In genomic region chr19:4101466-4101865, GRCm38 (mm10) we compare ENCODE assay signal across 11 mouse cellular contexts. TPM values are rescaled to one million over a fixed set of nuclear protein-coding genes. Genes with fewer than 3 reads are reported as not detected.
DNase-seq lines count a peak whose midpoint lies in the region; ATAC-seq and TF ChIP-seq lines count a peak whose summit lies in the region.
"Had no signal": no experiment of that assay in that cellular context is flagged by ENCODE, and none has a peak within 500 bp of the region (broad histone marks: within the 10 kb centered on the region; RNA-seq: fewer than 3 reads in every experiment).

No protein-coding gene starts in this region.

- H3K9me3 ChIP-seq in heart, embryonic 15.5 days (replicated peaks) = no peaks in the 10 kb centered on the region
- no peaks in the 10 kb centered on the region for H3K9me3 ChIP-seq in hindbrain, embryonic 10.5 days
- no peaks in the 10 kb centered on the region for H3K9me3 ChIP-seq in midbrain, embryonic 12.5 days
- H3K9me3 ChIP-seq: stomach, embryonic 15.5 days had no signal

- 71% methylated on average over 6 of the region's 6 CpGs for WGBS in heart, embryonic 15.5 days
- WGBS in hindbrain, embryonic 10.5 days = 55% methylated on average over 6 of the region's 6 CpGs
- 41% methylated on average over 6 of the region's 6 CpGs for WGBS in midbrain, embryonic 12.5 days
- 92% methylated on average over 6 of the region's 6 CpGs for WGBS in kidney, adult 2 months

- H3K4me3 ChIP-seq in heart, embryonic 15.5 days = peak overlapping the region; percentile 66; the same call in 1 of the 2 replicates
- peak overlapping the region; percentile 87; the same call in 1 of the 2 replicates for H3K4me3 ChIP-seq in brown adipose tissue, adult 24 weeks (ENCODE audit: insufficient read depth, low read depth, low read length)
- peak overlapping the region; percentile 63 for H3K4me3 ChIP-seq in hindbrain, embryonic 10.5 days
- H3K4me3 ChIP-seq in midbrain, embryonic 12.5 days = peak overlapping the region; percentile 55
- no peak overlapping the region for H3K4me3 ChIP-seq in kidney, adult 2 months (ENCODE audit: insufficient read depth, low read depth, low read length)

- peaks cover 18% of the 10 kb centered on the region; the same call in 1 of the 2 replicates for H3K36me3 ChIP-seq in heart, embryonic 15.5 days
- no peaks in the 10 kb centered on the region for H3K36me3 ChIP-seq in hindbrain, embryonic 10.5 days
- H3K36me3 ChIP-seq in midbrain, embryonic 12.5 days = 0 out of 2 replicates have a peak, but pooled peaks cover 7% of the 10 kb centered on the region
- no peaks in the 10 kb centered on the region for H3K36me3 ChIP-seq in kidney, adult 2 months (ENCODE audit: control insufficient read depth, insufficient read depth, low read length)
- H3K36me3 ChIP-seq: stomach, embryonic 15.5 days had no signal

- H3K4me2 ChIP-seq in heart, embryonic 15.5 days = peak overlapping the region; percentile 85; the same call in 1 of the 2 replicates
- H3K4me2 ChIP-seq in midbrain, embryonic 12.5 days (replicated peaks) = peak overlapping the region; percentile 78

- no peak overlapping the region for H3K27ac ChIP-seq in heart, embryonic 15.5 days
- H3K27ac ChIP-seq in brown adipose tissue, adult 24 weeks (replicated peaks; ENCODE audit: low read depth, low read length) = no peak overlapping the region
- no peak overlapping the region for H3K27ac ChIP-seq in hindbrain, embryonic 10.5 days
- no peak overlapping the region for H3K27ac ChIP-seq in midbrain, embryonic 12.5 days (replicated peaks)
- H3K27ac ChIP-seq in kidney, adult 2 months (ENCODE audit: insufficient read depth, low read depth, low read length) = no peak overlapping the region
- H3K27ac ChIP-seq: stomach, embryonic 15.5 days had no signal

- TF ChIP-seq POLR2A in kidney, adult 2 months (IDR thresholded peaks at IDR 0.05; ENCODE audit: low read depth, low read length) = no peak

- no peak for TF ChIP-seq CTCF in kidney, adult 2 months (conservative IDR thresholded peaks at IDR 0.05; ENCODE audit: insufficient read depth, insufficient read length, low read depth, low read length)

- no peak for ATAC-seq in heart, embryonic 15.5 days (replicated peaks; ENCODE audit: insufficient number of reproducible peaks, insufficient read depth, low FRiP score, low read depth)
- ATAC-seq in midbrain, embryonic 12.5 days (ENCODE audit: low FRiP score, low read depth) = no peak
- no peak for ATAC-seq in monocyte, adult 5-6 weeks (replicated peaks; ENCODE audit: insufficient number of reproducible peaks, low FRiP score, low TSS enrichment, poor library complexity, severe bottlenecking)
- ATAC-seq in frontal cortex, adult (ENCODE audit: low TSS enrichment) = no peak

- H3K27me3 ChIP-seq in heart, embryonic 15.5 days = peaks cover 20% of the 10 kb centered on the region
- H3K27me3 ChIP-seq in hindbrain, embryonic 10.5 days (ENCODE audit: insufficient read depth, poor library complexity, severe bottlenecking) = peaks cover 55% of the 10 kb centered on the region
- H3K27me3 ChIP-seq in midbrain, embryonic 12.5 days = peaks cover 46% of the 10 kb centered on the region
- no peaks in the 10 kb centered on the region for H3K27me3 ChIP-seq in kidney, adult 2 months (replicated peaks; ENCODE audit: control insufficient read depth, insufficient read depth, low read length)

- DNase-seq in heart, postnatal 36 days = no peak
- no peak for DNase-seq in hindbrain, embryonic 10.5 days (ENCODE audit: low spot score)
- no peak for DNase-seq in kidney, adult 2 months

- H3K9ac ChIP-seq in heart, embryonic 15.5 days = no peak overlapping the region
- peak overlapping the region; percentile 65 for H3K9ac ChIP-seq in midbrain, embryonic 12.5 days (replicated peaks)

- H3K4me1 ChIP-seq in heart, embryonic 15.5 days (replicated peaks) = peaks cover 38% of the 10 kb centered on the region
- H3K4me1 ChIP-seq in brown adipose tissue, adult 24 weeks (ENCODE audit: control insufficient read depth, insufficient read depth, insufficient read length, low read length) = peaks cover 6% of the 10 kb centered on the region
- peaks cover 51% of the 10 kb centered on the region for H3K4me1 ChIP-seq in hindbrain, embryonic 10.5 days (replicated peaks)
- H3K4me1 ChIP-seq in midbrain, embryonic 12.5 days = peaks cover 48% of the 10 kb centered on the region
- H3K4me1 ChIP-seq in kidney, adult 2 months (ENCODE audit: control insufficient read depth, insufficient read depth, low read length) = peaks cover 7% of the 10 kb centered on the region; the same call in 1 of the 2 replicates

- intact Hi-C loops in heart, postnatal 36 days (cut with DNase I) = no loop called here

RNA-seq across cellular contexts. Expression of gene Pitpnm1, which starts 1.7 kb away (rescaled TPM):
- polyA plus RNA-seq in heart, embryonic 15.5 days (2015; fragmentation: Nextera tagmentation; extraction: Ambion mirVana) = 17.2 and 26.5 TPM in 2 replicates
- total RNA-seq in heart, postnatal 36 days (2021) = 10 to 100 TPM; 20.7 to 22.9 TPM
- 14.8 and 17.2 TPM in 2 replicates for polyA plus RNA-seq in brown adipose tissue, adult 24 weeks (2012; ENCODE audit: insufficient read depth, insufficient read length, missing spikeins)
- polyA plus RNA-seq in hindbrain, embryonic 10.5 days (2016; fragmentation: Nextera tagmentation; extraction: Ambion mirVana) = 8.5 and 19.9 TPM in 2 replicates
- 27.2 and 29.0 TPM in 2 replicates for polyA plus RNA-seq in midbrain, embryonic 12.5 days (2016; fragmentation: Nextera tagmentation; extraction: Ambion mirVana)
- total RNA-seq in monocyte, adult 5-6 weeks (2017) = 127 to 142 TPM (median 137 TPM) in 3 replicates
- polyA plus RNA-seq in kidney, adult 2 months (2012; rRNA removed) = 41.6 and 46.3 TPM in 2 replicates

RNA-seq across cellular contexts. Expression of gene Cdk2ap2, which starts 4.5 kb away (rescaled TPM):
- 63.6 and 81.7 TPM in 2 replicates for polyA plus RNA-seq in heart, embryonic 15.5 days (2015; fragmentation: Nextera tagmentation; extraction: Ambion mirVana)
- total RNA-seq in heart, postnatal 36 days (2021) = 10 to 100 TPM; 35.3 to 39.1 TPM
- 78.5 and 101 TPM in 2 replicates for polyA plus RNA-seq in brown adipose tissue, adult 24 weeks (2012; ENCODE audit: insufficient read depth, insufficient read length, missing spikeins)
- polyA plus RNA-seq in hindbrain, embryonic 10.5 days (2016; fragmentation: Nextera tagmentation; extraction: Ambion mirVana) = 90.5 and 93.3 TPM in 2 replicates
- 66.7 and 68.0 TPM in 2 replicates for polyA plus RNA-seq in midbrain, embryonic 12.5 days (2016; fragmentation: Nextera tagmentation; extraction: Ambion mirVana)
- 77.3 to 120 TPM (median 92.6 TPM) in 3 replicates for total RNA-seq in monocyte, adult 5-6 weeks (2017)
- 134 and 138 TPM in 2 replicates for polyA plus RNA-seq in kidney, adult 2 months (2012; rRNA removed)

RNA-seq across cellular contexts. Expression of gene Cabp2, which starts 20.1 kb away (rescaled TPM):
- not detected in 2 replicates for polyA plus RNA-seq in heart, embryonic 15.5 days (2015; fragmentation: Nextera tagmentation; extraction: Ambion mirVana)
- total RNA-seq in heart, postnatal 36 days (2021) = not detected
- not detected in 2 replicates for polyA plus RNA-seq in brown adipose tissue, adult 24 weeks (2012; ENCODE audit: insufficient read depth, insufficient read length, missing spikeins)
- polyA plus RNA-seq in hindbrain, embryonic 10.5 days (2016; fragmentation: Nextera tagmentation; extraction: Ambion mirVana) = not detected in 2 replicates
- polyA plus RNA-seq in midbrain, embryonic 12.5 days (2016; fragmentation: Nextera tagmentation; extraction: Ambion mirVana) = not detected in 2 replicates
- total RNA-seq in monocyte, adult 5-6 weeks (2017) = not detected in 3 replicates
- 0.66 and 0.92 TPM in 2 replicates for polyA plus RNA-seq in kidney, adult 2 months (2012; rRNA removed)
- total RNA-seq: ES-E14 had no signal
- polyA plus RNA-seq: heart, embryonic 16.5 days had no signal

RNA-seq across cellular contexts. Expression of gene Aip, which starts 24.2 kb away (rescaled TPM):
- polyA plus RNA-seq in heart, embryonic 15.5 days (2015; fragmentation: Nextera tagmentation; extraction: Ambion mirVana) = 78.1 and 92.5 TPM in 2 replicates
- 10 to 100 TPM; 56.8 to 64.0 TPM for total RNA-seq in heart, postnatal 36 days (2021)
- 62.7 and 65.2 TPM in 2 replicates for polyA plus RNA-seq in brown adipose tissue, adult 24 weeks (2012; ENCODE audit: insufficient read depth, insufficient read length, missing spikeins)
- polyA plus RNA-seq in hindbrain, embryonic 10.5 days (2016; fragmentation: Nextera tagmentation; extraction: Ambion mirVana) = 65.8 and 73.9 TPM in 2 replicates
- 59.5 and 63.6 TPM in 2 replicates for polyA plus RNA-seq in midbrain, embryonic 12.5 days (2016; fragmentation: Nextera tagmentation; extraction: Ambion mirVana)
- total RNA-seq in monocyte, adult 5-6 weeks (2017) = 94.2 to 132 TPM (median 124 TPM) in 3 replicates
- polyA plus RNA-seq in kidney, adult 2 months (2012; rRNA removed) = 80.5 and 96.2 TPM in 2 replicates

RNA-seq across cellular contexts. Expression of gene Gpr152, which starts 38.1 kb away (rescaled TPM):
- 0.04 TPM in 1 of 2 replicates, not detected in the other for polyA plus RNA-seq in heart, embryonic 15.5 days (2015; fragmentation: Nextera tagmentation; extraction: Ambion mirVana)
- total RNA-seq in heart, postnatal 36 days (2021) = not detected
- not detected in 2 replicates for polyA plus RNA-seq in brown adipose tissue, adult 24 weeks (2012; ENCODE audit: insufficient read depth, insufficient read length, missing spikeins)
- polyA plus RNA-seq in hindbrain, embryonic 10.5 days (2016; fragmentation: Nextera tagmentation; extraction: Ambion mirVana) = not detected in 2 replicates
- polyA plus RNA-seq in midbrain, embryonic 12.5 days (2016; fragmentation: Nextera tagmentation; extraction: Ambion mirVana) = not detected in 2 replicates
- 0.29 to 0.43 TPM in 2 of 3 replicates, not detected in the other for total RNA-seq in monocyte, adult 5-6 weeks (2017)
- 0.03 and 0.05 TPM in 2 replicates for polyA plus RNA-seq in kidney, adult 2 months (2012; rRNA removed)
- polyA plus RNA-seq: heart, embryonic 16.5 days; stomach, embryonic 15.5 days had no signal
